Mouse (Mus musculus) midbrain, embryonic 16.5 days (tissue): ENCODE measurements at regions not wholly inside any gene's neighbourhood (a gene's known extent, or its start where the extent isn't known, plus 50 kb on each side); places are given as distances from the start of the nearest gene placed in this dataset.
A peak's percentile ranks its signal among the peaks of the same experiment; 100 is the strongest.

ENCODE experiments used
- ATAC-seq: fragments of 200-750 bp; cut with Nextera tagmentation; 2 replicates; pipeline ENCODE4 v1.8.0; 2017; ENCODE audit warnings: moderate TSS enrichment
- H3K27ac ChIP-seq: fragments of 300-500 bp; sonication (generic); 2 replicates; pipeline ENCODE4 v1.5.1; 2014; ENCODE audit warnings: mild to moderate bottlenecking, low read length, mixed read lengths
- H3K27me3 ChIP-seq: fragments of 300-500 bp; sonication (generic); 2 replicates; pipeline ENCODE4 v1.6.1; 2014; ENCODE audit warnings: low read depth, low read length, mixed read lengths; ENCODE audit not compliant: control insufficient read depth, insufficient read depth
- H3K36me3 ChIP-seq: fragments of 300-500 bp; sonication (generic); 2 replicates; pipeline ENCODE4 v1.6.1; 2014; ENCODE audit warnings: mild to moderate bottlenecking, low read length, moderate library complexity, mixed read lengths; ENCODE audit not compliant: control insufficient read depth, insufficient read depth
- H3K4me1 ChIP-seq: fragments of 300-500 bp; sonication (generic); 2 replicates; pipeline ENCODE4 v1.6.1; 2014; ENCODE audit warnings: mild to moderate bottlenecking, low read length, mixed read lengths; ENCODE audit not compliant: control insufficient read depth, insufficient read depth
- H3K4me2 ChIP-seq: fragments of 300-500 bp; sonication (generic); 2 replicates; pipeline ENCODE4 v1.6.1; 2014; ENCODE audit warnings: mild to moderate bottlenecking, low read length, mixed read lengths
- H3K4me3 ChIP-seq: fragments of 300-500 bp; sonication (generic); 2 replicates; pipeline ENCODE4 v1.5.1; 2014; ENCODE audit warnings: low read depth, mild to moderate bottlenecking, low read length, moderate library complexity, mixed read lengths
- H3K9ac ChIP-seq: fragments of 300-500 bp; sonication (generic); 2 replicates; pipeline ENCODE4 v1.6.1; 2014; ENCODE audit warnings: low read depth, low read length, mixed read lengths
- H3K9me3 ChIP-seq: fragments of 300-500 bp; sonication (generic); replicated peaks from 2 replicates; pipeline ENCODE4 v1.6.1; 2014; ENCODE audit warnings: mild to moderate bottlenecking, low read length, mixed read lengths; ENCODE audit not compliant: control insufficient read depth, poor library complexity, severe bottlenecking
- WGBS: fragments of 180-500 bp; shearing (Covaris S2); extraction: QIAGEN DNeasy Blood & Tissue Kit; methylation state at CpG from one replicate; pipeline ENCODE4 v1.1.7; 2014; 5-methylcytosine and 5-hydroxymethylcytosine counted together

- Histone ChIP-seq H3K4me3 (no peak overlapping the region), H3K4me2 (no peak overlapping the region), H3K4me1 (peaks cover 13% of the 10 kb centered on the region), H3K9me3 (no peaks in the 10 kb centered on the region), H3K27me3 (no peaks in the 10 kb centered on the region), H3K9ac (no peak overlapping the region), H3K27ac (peak overlapping the region; percentile 40; the same call in 1 of the 2 replicates), H3K36me3 (no peaks in the 10 kb centered on the region)
- WGBS: 84% methylated on average over 9 of the region's 9 CpGs
- no peak for ATAC-seq
These were observed 281.0 kb upstream of the 4931429L15Rik start for GRCm38 (mm10) chr9:46600803-46601202.

GRCm38 (mm10) chr9:46599931-46600708 is 280.3 kb upstream of the 4931429L15Rik start:
- 27% methylated on average over 8 of the region's 8 CpGs for WGBS
- no peaks in the 10 kb centered on the region for H3K9me3 ChIP-seq
- no peak overlapping the region for H3K9ac ChIP-seq
- H3K4me2 ChIP-seq: no peak overlapping the region
- H3K4me1 ChIP-seq: peaks cover 13% of the 10 kb centered on the region
- peak; percentile 76 for ATAC-seq
- no peak overlapping the region for H3K4me3 ChIP-seq
- no peaks in the 10 kb centered on the region for H3K27me3 ChIP-seq
- peak overlapping the region; percentile 52; the same call in 1 of the 2 replicates for H3K27ac ChIP-seq
- no peaks in the 10 kb centered on the region for H3K36me3 ChIP-seq

GRCm38 (mm10) chr9:46598518-46598917 is 278.7 kb upstream of the 4931429L15Rik start:
- Histone ChIP-seq H3K4me3 (no peak overlapping the region), H3K36me3 (no peaks in the 10 kb centered on the region), H3K27me3 (no peaks in the 10 kb centered on the region), H3K9ac (no peak overlapping the region), H3K4me1 (peaks cover 13% of the 10 kb centered on the region), H3K27ac (no peak overlapping the region), H3K4me2 (no peak overlapping the region), H3K9me3 (no peaks in the 10 kb centered on the region)
- 92% methylated on average over 6 of the region's 6 CpGs for WGBS
- ATAC-seq: no peak

GRCm38 (mm10) chr9:46593444-46593843 is 273.7 kb upstream of the 4931429L15Rik start:
- no peak for ATAC-seq
- 81% methylated on average over 6 of the region's 6 CpGs for WGBS
- H3K4me2 ChIP-seq: no peak overlapping the region
- no peaks in the 10 kb centered on the region for H3K27me3 ChIP-seq
- H3K27ac ChIP-seq: no peak overlapping the region
- H3K4me3 ChIP-seq: no peak overlapping the region
- no peaks in the 10 kb centered on the region for H3K9me3 ChIP-seq
- H3K9ac ChIP-seq: no peak overlapping the region
- H3K4me1 ChIP-seq: no peaks in the 10 kb centered on the region
- H3K36me3 ChIP-seq: no peaks in the 10 kb centered on the region

GRCm38 (mm10) chr9:46592908-46593307 is 273.1 kb upstream of the 4931429L15Rik start:
- Histone ChIP-seq H3K27me3 (no peaks in the 10 kb centered on the region), H3K4me2 (no peak overlapping the region), H3K9ac (no peak overlapping the region), H3K4me3 (no peak overlapping the region), H3K27ac (no peak overlapping the region), H3K36me3 (no peaks in the 10 kb centered on the region), H3K9me3 (no peaks in the 10 kb centered on the region), H3K4me1 (no peaks in the 10 kb centered on the region)
- no peak for ATAC-seq
- 86% methylated on average over 7 of the region's 7 CpGs for WGBS

- ATAC-seq: no peak
- no peaks in the 10 kb centered on the region for H3K36me3 ChIP-seq
- no peaks in the 10 kb centered on the region for H3K4me1 ChIP-seq
- no peaks in the 10 kb centered on the region for H3K9me3 ChIP-seq
- 72% methylated on average over 8 of the region's 8 CpGs for WGBS
- no peak overlapping the region for H3K9ac ChIP-seq
- H3K4me3 ChIP-seq: no peak overlapping the region
- H3K27me3 ChIP-seq: no peaks in the 10 kb centered on the region
- no peak overlapping the region for H3K4me2 ChIP-seq
- no peak overlapping the region for H3K27ac ChIP-seq
These were observed 267.0 kb upstream of the 4931429L15Rik start for GRCm38 (mm10) chr9:46586818-46587217.

- Histone ChIP-seq H3K4me1 (no peaks in the 10 kb centered on the region), H3K4me3 (no peak overlapping the region), H3K27ac (no peak overlapping the region), H3K27me3 (no peaks in the 10 kb centered on the region), H3K4me2 (no peak overlapping the region), H3K9ac (no peak overlapping the region), H3K9me3 (no peaks in the 10 kb centered on the region; the same call in 1 of the 2 replicates), H3K36me3 (no peaks in the 10 kb centered on the region)
- no peak for ATAC-seq
- WGBS: 7% methylated on average over 4 of the region's 4 CpGs
These were observed 262.1 kb upstream of the 4931429L15Rik start for GRCm38 (mm10) chr9:46581844-46582243.

- Histone ChIP-seq H3K9me3 (no peaks in the 10 kb centered on the region), H3K4me3 (no peak overlapping the region), H3K36me3 (no peaks in the 10 kb centered on the region), H3K27me3 (no peaks in the 10 kb centered on the region), H3K4me1 (no peaks in the 10 kb centered on the region), H3K4me2 (no peak overlapping the region), H3K9ac (no peak overlapping the region), H3K27ac (no peak overlapping the region)
- 89% methylated on average over 4 of the region's 4 CpGs for WGBS
- no peak for ATAC-seq
These were observed 242.5 kb upstream of the 4931429L15Rik start for GRCm38 (mm10) chr9:46562301-46562700.

GRCm38 (mm10) chr9:46558481-46558880 is 238.7 kb upstream of the 4931429L15Rik start:
- Histone ChIP-seq H3K9ac (no peak overlapping the region), H3K27ac (no peak overlapping the region), H3K36me3 (no peaks in the 10 kb centered on the region), H3K4me2 (no peak overlapping the region), H3K4me3 (no peak overlapping the region), H3K4me1 (peaks cover 9% of the 10 kb centered on the region), H3K27me3 (no peaks in the 10 kb centered on the region), H3K9me3 (no peaks in the 10 kb centered on the region)
- 80% methylated on average over 5 of the region's 5 CpGs for WGBS
- no peak for ATAC-seq
